Mouse (Mus musculus): ENCODE results near the gene Ltb4r1.

DNA sequence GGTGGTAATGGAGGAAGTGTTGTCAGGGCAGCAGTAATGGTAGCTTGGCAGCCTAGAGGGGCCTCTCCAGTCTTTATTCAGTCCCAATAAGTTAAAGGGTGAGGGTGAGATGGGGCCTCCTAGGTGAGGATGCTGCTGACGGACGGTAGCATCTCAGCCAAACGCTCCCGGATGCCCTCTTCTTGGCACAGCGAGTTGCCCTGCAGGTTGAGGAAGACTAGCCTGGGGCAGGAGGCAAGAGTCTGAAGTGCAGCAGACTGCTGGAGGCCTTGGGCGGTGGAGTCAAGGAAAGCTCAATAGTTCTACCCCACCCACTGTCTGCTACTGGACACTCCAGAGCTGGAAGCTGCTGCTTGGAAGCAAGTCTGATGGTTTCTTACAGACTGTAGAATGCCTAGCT lies 49.5 kb upstream of the Ltb4r1 start:
- TF ChIP-seq CTCF (IDR thresholded peaks at IDR 0.05; ENCODE audit: extremely low read depth, insufficient read depth, low read length): no peak
- TF ChIP-seq POLR2A (IDR thresholded peaks at IDR 0.05; ENCODE audit: extremely low read depth, insufficient read depth, low read length): no peak
